Mouse (Mus musculus) heart, adult 11 months (tissue): ENCODE data around the gene Gm20388.
"Not testable (repeated sequence)": the region's sequence is repeated elsewhere in the genome, so short reads cannot be mapped to it uniquely, and the experiment has no call there.

Source experiments
- DNase-seq: peaks from one replicate; pipeline ENCODE4 v3.0.0; 2022

Gm20388 gene

GRCm38 (mm10) chr8:123793900-123794299 is 3883.3 kb downstream of the Gm20388 start:
- DNase-seq: no peak

- DNase-seq: no peak
Measured at GRCm38 (mm10) chr8:123794766-123795165, 3884.1 kb downstream of the Gm20388 start.

DNA sequence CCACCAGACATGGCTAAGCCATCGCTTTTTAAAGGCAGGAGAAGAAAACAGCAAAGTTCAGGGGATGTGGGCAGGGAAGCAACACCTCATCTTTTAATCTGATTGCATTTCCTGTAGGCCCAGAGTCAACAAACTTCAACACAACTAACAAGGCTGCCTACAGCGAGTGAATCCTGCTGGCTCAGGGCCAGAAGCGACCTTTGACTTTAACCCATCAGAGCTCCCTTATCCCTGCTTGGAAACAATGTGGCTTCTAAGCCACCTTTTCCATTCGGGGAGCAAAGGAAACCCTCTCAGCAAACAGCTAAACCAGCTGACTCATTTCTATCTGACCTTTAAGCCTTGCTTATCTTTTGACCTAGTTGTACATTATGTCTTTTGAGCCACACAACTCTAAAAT is 3886.1 kb downstream of the Gm20388 start:
- DNase-seq: no peak

DNA sequence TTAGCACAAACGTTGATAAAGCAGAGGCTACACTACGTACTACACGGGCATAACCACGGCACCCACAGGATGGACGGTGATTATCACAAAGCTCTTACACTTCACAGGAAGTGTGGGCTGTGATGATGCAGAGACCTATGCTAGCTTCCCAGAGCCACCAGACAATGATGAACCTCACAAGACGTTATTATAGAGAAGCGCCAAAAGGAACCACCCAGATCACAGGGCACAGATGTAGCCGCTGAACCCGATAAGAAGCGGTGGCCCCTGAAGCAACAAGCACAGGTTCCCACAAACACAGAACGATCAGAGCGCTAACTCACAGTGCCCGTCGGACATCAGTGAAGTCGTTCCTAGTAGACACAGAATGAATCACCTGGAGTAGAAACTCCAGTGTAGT is 3887.3 kb downstream of the Gm20388 start:
- peak; percentile 78 for DNase-seq

DNA sequence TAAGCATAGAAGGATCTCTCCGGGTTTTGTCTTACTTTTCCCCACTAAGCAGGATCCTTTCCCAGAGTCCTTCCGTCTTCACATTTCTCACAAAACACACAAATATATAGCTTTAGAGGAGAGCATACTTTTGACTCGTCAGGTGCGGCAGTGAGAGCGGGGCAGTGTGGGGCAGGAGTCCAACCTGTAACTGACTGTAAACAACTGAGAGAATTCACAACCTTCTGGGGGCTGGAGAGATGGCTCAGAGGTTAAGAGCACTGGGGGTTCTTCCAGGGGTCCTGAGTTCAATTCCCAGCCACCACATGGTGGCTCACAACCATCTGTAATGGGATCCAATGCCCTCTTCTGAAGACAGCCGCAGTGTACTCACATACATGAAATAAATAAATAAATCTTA is 3888.8 kb downstream of the Gm20388 start:
- no peak for DNase-seq

DNA sequence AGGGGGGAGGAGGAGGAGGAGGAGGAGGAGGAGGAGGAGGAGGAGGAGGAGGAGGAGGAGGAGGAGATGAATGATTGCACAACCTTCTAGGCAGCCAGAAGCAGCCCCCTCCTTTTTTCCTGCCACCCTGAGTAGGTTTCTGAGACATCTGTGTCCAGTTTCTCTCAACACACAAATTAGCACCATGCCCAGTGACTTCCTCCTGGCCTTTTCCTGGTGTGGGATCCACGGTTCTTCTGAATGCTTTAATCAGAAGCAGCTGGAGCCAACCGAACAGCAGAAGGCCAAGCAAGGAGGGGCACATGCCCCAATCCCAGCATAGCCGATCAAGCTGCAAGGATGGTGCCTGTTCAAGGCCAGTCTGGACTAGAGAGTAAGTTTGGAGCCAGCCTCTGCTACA is 3889.2 kb downstream of the Gm20388 start:
- DNase-seq: no peak

DNA sequence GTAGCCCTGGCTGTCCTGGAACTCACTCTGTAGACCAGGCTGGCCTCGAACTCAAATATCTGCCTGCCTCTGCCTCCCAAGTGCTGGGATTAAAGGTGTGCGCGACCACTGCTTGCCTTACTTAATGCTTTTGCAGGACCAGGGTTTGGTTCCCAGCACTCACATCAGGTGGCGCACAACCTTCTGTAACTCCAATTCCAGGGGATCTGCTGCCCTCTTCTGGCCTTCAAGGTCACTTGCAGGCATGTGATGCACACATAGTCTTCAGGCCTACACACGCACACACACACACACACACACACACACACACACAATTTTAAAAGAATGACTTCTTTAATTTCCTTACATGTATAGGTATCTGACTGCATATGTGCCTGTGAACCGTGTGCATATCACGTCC is 3890.2 kb downstream of the Gm20388 start:
- DNase-seq: no peak

- DNase-seq: no peak
Measured at GRCm38 (mm10) chr8:123801538-123801937, 3890.9 kb downstream of the Gm20388 start.

DNA sequence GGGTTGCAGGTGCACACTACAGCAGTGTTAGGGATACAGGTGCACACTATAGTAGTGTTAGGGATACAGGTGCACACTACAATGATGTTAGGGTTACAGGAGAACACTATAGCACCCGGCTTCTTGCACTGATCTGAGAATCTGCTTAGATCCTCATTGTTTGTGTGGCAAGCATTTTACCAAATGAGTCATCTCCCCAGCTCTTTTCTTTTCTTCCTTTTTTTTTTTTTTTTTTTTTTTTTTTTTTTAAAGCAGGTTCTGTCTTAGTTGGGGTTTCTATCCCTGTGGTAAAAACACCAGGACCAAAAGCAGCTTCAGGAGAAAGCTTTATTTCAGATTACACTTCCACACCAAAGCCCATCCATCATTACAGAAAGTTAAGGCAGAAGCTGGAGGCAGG is 3893.0 kb downstream of the Gm20388 start:
- DNase-seq: no peak

GRCm38 (mm10) chr8:123804586-123804985 is 3893.9 kb downstream of the Gm20388 start:
- no peak for DNase-seq

GRCm38 (mm10) chr8:123805209-123805717 is 3894.6 kb downstream of the Gm20388 start:
- DNase-seq: no peak

DNA sequence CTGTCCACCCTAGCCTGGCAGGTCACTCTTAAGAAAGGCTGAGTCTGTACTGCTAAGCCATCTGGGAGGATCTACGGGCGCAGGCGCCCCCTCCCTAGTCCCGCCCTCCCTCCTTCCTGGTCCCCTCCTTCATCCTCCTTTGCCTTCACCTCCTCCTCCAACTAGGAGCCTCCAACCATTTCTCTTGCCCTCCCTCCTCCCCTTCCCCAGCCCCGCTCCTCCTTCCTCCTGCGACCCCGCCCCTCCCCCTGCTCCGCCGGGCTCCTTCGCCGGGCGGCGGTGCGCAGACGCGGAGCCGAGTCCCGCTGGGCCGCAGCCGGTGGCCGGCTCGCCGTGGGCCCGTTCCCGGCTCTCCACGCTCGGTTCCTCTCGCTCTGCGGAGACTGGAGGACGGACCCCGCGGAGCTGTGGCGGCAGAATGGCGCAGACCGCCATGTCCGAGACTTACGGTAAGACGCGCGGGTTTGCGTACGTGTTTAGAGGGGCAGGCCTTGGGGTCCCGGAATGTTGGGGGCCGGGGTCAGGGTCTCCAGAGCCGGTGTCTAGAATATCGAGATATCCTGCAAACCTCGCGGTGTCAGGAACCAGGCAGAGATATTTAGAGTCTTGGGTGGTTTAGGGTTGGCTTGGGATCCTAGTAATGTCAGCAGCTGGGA is 3895.2 kb downstream of the Gm20388 start, which contains the start of gene Rab4a:
TSS of gene Rab4a (plus strand) at position 268 of the 656 bp plus-strand sequence.
- DNase-seq: peak; percentile 99

GRCm38 (mm10) chr8:123806374-123806935 is 3895.8 kb downstream of the Gm20388 start:
- no peak for DNase-seq

DNA sequence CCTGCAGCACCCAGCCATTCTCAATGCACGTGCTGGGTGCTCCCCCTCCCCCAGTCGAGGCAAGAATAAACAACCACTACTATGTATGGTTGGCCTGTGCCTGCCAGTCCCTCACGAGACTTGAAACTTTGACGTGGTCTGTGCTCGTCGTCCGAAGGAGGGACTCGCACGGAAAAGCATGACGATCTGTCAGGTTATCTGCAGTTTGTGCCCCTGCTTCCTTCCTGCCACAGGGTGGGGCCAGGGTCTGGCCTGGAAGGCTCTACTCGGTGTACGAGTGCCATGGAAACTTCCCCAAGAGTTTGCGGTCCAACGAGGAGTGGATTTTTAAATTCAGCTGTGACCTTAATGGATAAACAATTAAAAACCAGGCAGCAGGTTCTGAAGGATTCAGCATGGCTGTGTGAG is 3896.4 kb downstream of the Gm20388 start:
- DNase-seq: peak; percentile 89

DNA sequence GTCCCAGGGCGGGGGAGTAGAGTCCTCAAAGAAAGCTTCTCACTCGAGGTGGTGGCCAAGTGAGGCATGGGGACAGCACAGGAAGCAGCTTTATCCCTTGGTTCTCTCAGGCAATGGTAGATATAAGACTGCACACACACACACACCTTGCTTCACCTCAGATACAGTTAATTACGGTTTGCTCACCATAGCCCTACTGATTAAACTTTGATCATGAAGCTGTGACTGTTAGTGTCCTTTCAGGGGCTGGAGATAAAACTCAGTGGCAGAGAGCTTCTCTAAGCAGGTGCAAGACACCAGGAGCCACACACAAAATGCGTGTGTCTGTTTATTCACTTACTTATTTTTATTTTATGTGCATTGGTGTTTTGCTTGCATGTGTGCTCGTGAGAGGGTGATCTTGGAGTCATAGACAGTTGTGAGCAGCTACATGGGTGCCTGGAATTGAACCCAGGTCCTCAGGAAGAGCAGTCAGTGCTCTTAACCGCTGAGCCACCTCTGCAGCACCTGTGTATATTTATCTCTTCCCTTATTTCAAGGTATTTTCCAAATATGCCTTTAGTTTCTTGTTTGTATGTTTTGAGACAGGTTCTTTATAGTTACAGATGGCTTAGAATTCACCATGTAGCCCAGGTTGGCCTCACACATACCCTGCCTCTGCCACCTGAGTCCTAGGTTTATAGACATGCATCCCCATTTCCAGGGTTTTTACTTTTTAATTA is 3897.4 kb downstream of the Gm20388 start:
- DNase-seq: no peak

GRCm38 (mm10) chr8:123808671-123809070 is 3898.0 kb downstream of the Gm20388 start:
- no peak for DNase-seq

- DNase-seq: not testable (repeated sequence)
Measured at GRCm38 (mm10) chr8:123809342-123809741, 3898.7 kb downstream of the Gm20388 start.

DNA sequence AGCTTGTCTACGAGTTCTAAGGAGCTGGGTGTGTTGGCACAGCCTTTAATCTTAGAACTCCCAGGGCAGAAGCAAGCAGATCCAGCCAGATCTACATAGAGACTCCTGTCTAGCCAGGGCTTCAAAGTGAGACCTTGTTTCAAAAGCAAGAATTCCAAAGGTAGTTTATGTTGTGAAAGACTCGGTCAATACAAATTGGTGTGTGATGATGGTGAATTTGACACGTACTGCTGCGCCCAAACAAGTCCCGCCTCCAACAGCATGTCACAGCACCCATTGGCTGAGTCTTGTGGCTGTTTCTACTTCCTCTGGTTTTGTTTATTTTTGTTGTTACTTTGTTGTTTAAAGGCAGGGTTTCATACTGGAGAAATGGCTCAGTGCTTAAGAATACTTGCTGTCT is 3901.6 kb downstream of the Gm20388 start:
- DNase-seq: no peak

GRCm38 (mm10) chr8:123813173-123813891 is 3902.7 kb downstream of the Gm20388 start:
- no peak for DNase-seq

DNA sequence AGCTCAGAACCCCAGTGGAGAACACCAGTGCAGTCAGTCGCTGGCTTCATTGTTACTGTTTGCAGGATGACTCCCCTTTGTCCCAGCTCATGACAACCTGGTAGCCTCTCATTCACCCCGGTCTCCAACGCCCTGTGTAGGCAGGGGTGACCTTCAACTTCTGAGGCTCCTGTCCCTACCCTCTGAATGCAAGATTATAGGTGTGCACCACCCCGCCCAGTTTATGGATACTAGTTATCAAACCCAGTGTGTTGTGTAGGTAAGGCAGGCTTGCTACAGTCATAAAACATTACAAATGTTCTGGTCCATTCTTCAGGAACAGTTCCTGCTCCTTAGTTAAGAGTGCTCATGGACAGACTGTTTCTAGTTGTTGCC is 3903.2 kb downstream of the Gm20388 start:
- DNase-seq: no peak

- no peak for DNase-seq
Measured at GRCm38 (mm10) chr8:123815325-123815724, 3904.7 kb downstream of the Gm20388 start.

- DNase-seq: no peak
Measured at GRCm38 (mm10) chr8:123816939-123817338, 3906.3 kb downstream of the Gm20388 start.

DNA sequence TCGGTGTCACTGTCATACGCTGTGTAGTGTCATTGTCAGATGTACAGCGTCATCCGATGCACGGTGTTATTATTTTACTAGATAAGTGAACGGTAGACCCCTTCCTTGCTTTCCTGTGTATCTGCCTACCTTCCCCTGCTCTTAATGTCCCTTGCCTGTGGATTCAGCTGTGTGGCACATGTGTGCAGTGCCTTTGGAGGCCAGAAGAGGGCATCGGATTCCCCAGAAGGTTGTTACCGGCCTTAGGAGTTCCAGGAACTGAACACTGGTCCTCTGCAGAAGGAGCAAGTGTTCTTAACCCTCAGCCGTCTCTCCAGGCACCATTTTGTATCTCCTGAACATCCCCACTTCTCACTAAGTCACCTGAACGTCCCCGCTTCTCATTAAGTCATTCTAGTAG is 3907.1 kb downstream of the Gm20388 start:
- no peak for DNase-seq
